Mouse (Mus musculus): ENCODE results near the gene Srbd1.

DNA sequence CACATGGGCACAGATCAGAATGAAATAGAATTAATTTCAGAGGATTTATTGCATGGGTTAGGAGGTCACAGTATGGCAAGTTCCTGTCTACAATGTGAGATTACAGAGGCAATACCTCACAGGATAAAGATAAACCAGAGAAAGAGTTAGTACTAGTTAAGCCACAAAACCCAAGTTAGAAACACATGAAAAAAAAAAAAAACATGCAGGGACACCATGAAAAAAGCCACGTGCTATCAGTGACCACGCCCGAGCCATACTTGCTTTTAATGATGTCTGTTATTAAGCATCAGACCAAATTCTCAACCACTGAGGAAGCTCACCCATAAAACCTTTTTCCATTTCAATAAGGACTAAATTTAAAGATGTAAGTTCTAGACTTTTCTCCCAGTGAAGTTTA, 120.4 kb downstream of the Srbd1 start:
- TF ChIP-seq POLR2A (IDR thresholded peaks at IDR 0.05; ENCODE audit: extremely low read depth, insufficient read depth, low read length): no peak
- no peak for TF ChIP-seq CTCF (IDR thresholded peaks at IDR 0.05; ENCODE audit: extremely low read depth, insufficient read depth, low read length)

All from cortical plate, adult 2 months (tissue).